Mouse (Mus musculus): Measurements from ENCODE around the gene Ngrn. TPM values are rescaled to one million over a fixed set of nuclear protein-coding genes. Genes with fewer than 3 reads are reported as not detected.
A peak's percentile ranks its signal among the peaks of the same experiment; 100 is the strongest.

Ngrn gene
- polyA plus RNA-seq, 1 experiment: 53.8 TPM

DNA sequence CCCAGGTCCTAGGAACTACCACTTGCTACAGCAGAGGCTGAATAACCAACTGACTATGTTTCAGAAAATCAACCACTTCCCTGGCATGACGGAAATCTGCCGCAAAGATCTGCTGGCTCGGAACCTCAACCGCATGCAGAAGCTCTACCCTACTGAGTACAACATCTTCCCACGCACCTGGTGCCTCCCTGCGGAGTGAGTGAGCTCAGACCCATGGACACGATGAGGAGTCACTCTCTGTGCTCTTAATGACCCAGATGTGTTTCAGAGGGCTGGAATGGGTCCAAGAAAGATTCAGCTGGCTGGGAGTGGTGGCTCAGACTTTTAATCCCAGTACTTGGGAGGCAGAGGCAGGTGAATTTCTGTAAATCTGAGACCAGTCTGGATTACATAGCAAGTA, 8.6 kb upstream of the Ngrn start:
- Histone ChIP-seq H3K4me3 (ENCODE audit: control insufficient read depth, insufficient read depth, low read length) (no peak overlapping the region), H3K36me3 (ENCODE audit: control insufficient read depth, insufficient read depth, low read length) (no peaks in the 10 kb centered on the region), H3K27ac (ENCODE audit: control insufficient read depth, insufficient read depth, low read length) (no peak overlapping the region), H3K27me3 (ENCODE audit: control insufficient read depth, insufficient read depth, low read length) (no peaks in the 10 kb centered on the region), H3K4me1 (replicated peaks; ENCODE audit: control insufficient read depth, insufficient read depth, low read length) (peaks cover 10% of the 10 kb centered on the region)
- 85% methylated on average over 7 of the region's 7 CpGs for WGBS
- no peak for TF ChIP-seq POLR2A (IDR thresholded peaks at IDR 0.05; ENCODE audit: control insufficient read depth, extremely low read depth, insufficient read depth, low read length, poor library complexity)
- TF ChIP-seq CTCF (IDR thresholded peaks at IDR 0.05; ENCODE audit: borderline replicate concordance, control insufficient read depth, extremely low read depth, insufficient read depth, low read length, poor library complexity): no peak
- no peak for DNase-seq

DNA sequence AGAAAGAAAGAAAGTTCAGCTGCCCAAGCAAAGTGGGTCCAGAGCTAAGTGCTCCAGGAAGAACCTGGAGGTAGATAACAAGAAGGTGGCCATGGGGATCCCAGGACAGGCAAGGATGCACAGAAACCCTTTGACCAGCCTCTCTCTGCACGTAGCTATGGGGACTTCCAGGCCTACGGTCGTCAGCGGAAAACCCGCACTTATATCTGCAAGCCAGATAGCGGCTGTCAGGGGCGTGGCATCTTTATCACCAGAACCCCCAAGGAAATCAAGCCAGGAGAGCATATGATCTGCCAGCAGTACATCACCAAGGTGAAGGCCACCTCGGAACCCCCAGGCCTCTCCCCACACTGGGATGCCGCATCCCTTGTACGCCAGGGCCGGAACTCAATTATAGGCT, 8.1 kb upstream of the Ngrn start:
- no peak for TF ChIP-seq CTCF (IDR thresholded peaks at IDR 0.05; ENCODE audit: borderline replicate concordance, control insufficient read depth, extremely low read depth, insufficient read depth, low read length, poor library complexity)
- no peak for TF ChIP-seq POLR2A (IDR thresholded peaks at IDR 0.05; ENCODE audit: control insufficient read depth, extremely low read depth, insufficient read depth, low read length, poor library complexity)
- Histone ChIP-seq H3K4me1 (replicated peaks; ENCODE audit: control insufficient read depth, insufficient read depth, low read length) (peaks cover 10% of the 10 kb centered on the region), H3K27me3 (ENCODE audit: control insufficient read depth, insufficient read depth, low read length) (no peaks in the 10 kb centered on the region), H3K36me3 (ENCODE audit: control insufficient read depth, insufficient read depth, low read length) (no peaks in the 10 kb centered on the region), H3K4me3 (ENCODE audit: control insufficient read depth, insufficient read depth, low read length) (no peak overlapping the region), H3K27ac (ENCODE audit: control insufficient read depth, insufficient read depth, low read length) (no peak overlapping the region)
- WGBS: 94% methylated on average over 11 of the region's 11 CpGs
- no peak for DNase-seq

- 83% methylated on average over 2 of the region's 2 CpGs for WGBS
- Histone ChIP-seq H3K27me3 (ENCODE audit: control insufficient read depth, insufficient read depth, low read length) (no peaks in the 10 kb centered on the region), H3K27ac (ENCODE audit: control insufficient read depth, insufficient read depth, low read length) (no peak overlapping the region), H3K36me3 (ENCODE audit: control insufficient read depth, insufficient read depth, low read length) (no peaks in the 10 kb centered on the region), H3K4me3 (ENCODE audit: control insufficient read depth, insufficient read depth, low read length) (no peak overlapping the region), H3K4me1 (replicated peaks; ENCODE audit: control insufficient read depth, insufficient read depth, low read length) (peaks cover 14% of the 10 kb centered on the region)
- DNase-seq: no peak
- TF ChIP-seq POLR2A (IDR thresholded peaks at IDR 0.05; ENCODE audit: control insufficient read depth, extremely low read depth, insufficient read depth, low read length, poor library complexity) (no peak), CTCF (IDR thresholded peaks at IDR 0.05; ENCODE audit: borderline replicate concordance, control insufficient read depth, extremely low read depth, insufficient read depth, low read length, poor library complexity) (no peak)
Observed at GRCm38 (mm10) chr7:80255981-80256380, 5.0 kb upstream of the Ngrn start.

DNA sequence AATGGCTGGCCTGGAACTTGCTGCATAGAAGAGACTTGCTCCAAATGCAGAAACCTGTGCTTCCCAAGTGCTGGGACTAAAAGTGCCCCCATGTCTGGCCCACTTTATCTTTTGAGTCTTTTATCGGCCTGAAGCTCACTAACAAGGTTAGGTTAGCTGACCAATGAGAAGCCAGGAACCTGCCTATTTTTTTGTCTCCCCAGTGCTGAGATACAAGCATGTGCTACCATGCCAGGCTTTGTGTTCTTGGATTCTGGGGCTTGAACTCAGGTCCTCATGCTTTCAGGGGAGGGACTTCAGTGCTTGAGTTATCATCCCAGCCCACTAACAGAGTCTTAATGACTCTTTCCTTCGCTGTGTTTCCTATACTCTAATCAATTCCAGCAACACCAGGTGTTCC, 3.3 kb upstream of the Ngrn start:
- no peak for TF ChIP-seq CTCF (IDR thresholded peaks at IDR 0.05; ENCODE audit: borderline replicate concordance, control insufficient read depth, extremely low read depth, insufficient read depth, low read length, poor library complexity)
- TF ChIP-seq POLR2A (IDR thresholded peaks at IDR 0.05; ENCODE audit: control insufficient read depth, extremely low read depth, insufficient read depth, low read length, poor library complexity): no peak
- Histone ChIP-seq H3K36me3 (ENCODE audit: control insufficient read depth, insufficient read depth, low read length) (no peaks in the 10 kb centered on the region), H3K4me1 (replicated peaks; ENCODE audit: control insufficient read depth, insufficient read depth, low read length) (peaks cover 18% of the 10 kb centered on the region), H3K4me3 (ENCODE audit: control insufficient read depth, insufficient read depth, low read length) (no peak overlapping the region), H3K27ac (ENCODE audit: control insufficient read depth, insufficient read depth, low read length) (no peak overlapping the region), H3K27me3 (ENCODE audit: control insufficient read depth, insufficient read depth, low read length) (no peaks in the 10 kb centered on the region)
- WGBS: 91% methylated on average over 2 of the region's 2 CpGs
- no peak for DNase-seq

GRCm38 (mm10) chr7:80261372-80261990, 466 bp downstream of the Ngrn start:
- 0 out of 2 replicates have a peak, but pooled peaks cover 8% of the 10 kb centered on the region for H3K4me1 ChIP-seq (replicated peaks; ENCODE audit: control insufficient read depth, insufficient read depth, low read length)
- WGBS: 1% methylated on average over 32 of the region's 32 CpGs
- no peaks in the 10 kb centered on the region for H3K27me3 ChIP-seq (ENCODE audit: control insufficient read depth, insufficient read depth, low read length)
- peaks cover 24% of the 10 kb centered on the region for H3K36me3 ChIP-seq (ENCODE audit: control insufficient read depth, insufficient read depth, low read length)
- peak overlapping the region; percentile 77 for H3K4me3 ChIP-seq (ENCODE audit: control insufficient read depth, insufficient read depth, low read length)
- no peak for DNase-seq
- TF ChIP-seq POLR2A (IDR thresholded peaks at IDR 0.05; ENCODE audit: control insufficient read depth, extremely low read depth, insufficient read depth, low read length, poor library complexity) (no peak; the same call in 1 of the 2 replicates), CTCF (IDR thresholded peaks at IDR 0.05; ENCODE audit: borderline replicate concordance, control insufficient read depth, extremely low read depth, insufficient read depth, low read length, poor library complexity) (no peak; the same call in 1 of the 2 replicates)
- no peak overlapping the region for H3K27ac ChIP-seq (ENCODE audit: control insufficient read depth, insufficient read depth, low read length)

GRCm38 (mm10) chr7:80264606-80265005, 3.6 kb downstream of the Ngrn start:
- WGBS: 96% methylated on average over 12 of the region's 12 CpGs
- Histone ChIP-seq H3K27ac (ENCODE audit: control insufficient read depth, insufficient read depth, low read length) (no peak overlapping the region), H3K4me1 (replicated peaks; ENCODE audit: control insufficient read depth, insufficient read depth, low read length) (peaks cover 11% of the 10 kb centered on the region), H3K36me3 (ENCODE audit: control insufficient read depth, insufficient read depth, low read length) (peaks cover 24% of the 10 kb centered on the region), H3K4me3 (ENCODE audit: control insufficient read depth, insufficient read depth, low read length) (no peak overlapping the region), H3K27me3 (ENCODE audit: control insufficient read depth, insufficient read depth, low read length) (no peaks in the 10 kb centered on the region)
- no peak for DNase-seq
- TF ChIP-seq POLR2A (IDR thresholded peaks at IDR 0.05; ENCODE audit: control insufficient read depth, extremely low read depth, insufficient read depth, low read length, poor library complexity): no peak
- TF ChIP-seq CTCF (IDR thresholded peaks at IDR 0.05; ENCODE audit: borderline replicate concordance, control insufficient read depth, extremely low read depth, insufficient read depth, low read length, poor library complexity): no peak

- no peak overlapping the region for H3K4me3 ChIP-seq (ENCODE audit: control insufficient read depth, insufficient read depth, low read length)
- TF ChIP-seq CTCF (IDR thresholded peaks at IDR 0.05; ENCODE audit: borderline replicate concordance, control insufficient read depth, extremely low read depth, insufficient read depth, low read length, poor library complexity) (no peak), POLR2A (IDR thresholded peaks at IDR 0.05; ENCODE audit: control insufficient read depth, extremely low read depth, insufficient read depth, low read length, poor library complexity) (no peak)
- H3K4me1 ChIP-seq (replicated peaks; ENCODE audit: control insufficient read depth, insufficient read depth, low read length): peaks cover 6% of the 10 kb centered on the region
- WGBS: 97% methylated on average over 1 of the region's 1 CpGs
- peaks cover 24% of the 10 kb centered on the region for H3K36me3 ChIP-seq (ENCODE audit: control insufficient read depth, insufficient read depth, low read length)
- no peaks in the 10 kb centered on the region for H3K27me3 ChIP-seq (ENCODE audit: control insufficient read depth, insufficient read depth, low read length)
- no peak for DNase-seq
- no peak overlapping the region for H3K27ac ChIP-seq (ENCODE audit: control insufficient read depth, insufficient read depth, low read length)
Observed at GRCm38 (mm10) chr7:80267764-80268163, 6.7 kb downstream of the Ngrn start.

Data from thymus, adult 2 months (tissue).